Mouse (Mus musculus) skeletal muscle tissue, adult 2 months (tissue): ENCODE results near the gene Phactr3.
A peak's percentile ranks its signal among the peaks of the same experiment; 100 is the strongest.
"Not testable (repeated sequence)": the region's sequence is repeated elsewhere in the genome, so short reads cannot be mapped to it uniquely, and the experiment has no call there.

Experiments used
- DNase-seq: peaks from one replicate; pipeline ENCODE4 v3.0.0-alpha.2; 2012; ENCODE audit warnings: low read depth, low spot score

The Phactr3 gene

GRCm38 (mm10) chr2:178118801-178119560 is at the start of gene Phactr3:
Gene Phactr3 (plus strand): TSS chr2:178118975.
- DNase-seq: no peak

- DNase-seq: not testable (repeated sequence)
These were observed 40.5 kb upstream of the Phactr3 start, which contains the start of gene Zfp931 for GRCm38 (mm10) chr2:178078166-178078717. Gene Zfp931 (minus strand): TSS chr2:178078476.

- no peak for DNase-seq
These were observed 29.2 kb upstream of the Phactr3 start for GRCm38 (mm10) chr2:178089586-178089985.

GRCm38 (mm10) chr2:178098021-178098420 is 20.8 kb upstream of the Phactr3 start:
- no peak for DNase-seq

GRCm38 (mm10) chr2:178101957-178102356 is 16.8 kb upstream of the Phactr3 start:
- no peak for DNase-seq

- peak; percentile 15 for DNase-seq
These were observed 829 bp upstream of the Phactr3 start for GRCm38 (mm10) chr2:178117946-178118345.

GRCm38 (mm10) chr2:178119561-178120355 is 983 bp downstream of the Phactr3 start:
- DNase-seq: no peak

GRCm38 (mm10) chr2:178120356-178120645 is 1.5 kb downstream of the Phactr3 start:
- DNase-seq: no peak

- no peak for DNase-seq
These were observed 2.0 kb downstream of the Phactr3 start for GRCm38 (mm10) chr2:178120651-178121374.

GRCm38 (mm10) chr2:178121375-178121688 is 2.6 kb downstream of the Phactr3 start:
- DNase-seq: no peak

- no peak for DNase-seq
These were observed 3.3 kb downstream of the Phactr3 start for GRCm38 (mm10) chr2:178121946-178122665.

GRCm38 (mm10) chr2:178123466-178123865 is 4.7 kb downstream of the Phactr3 start:
- DNase-seq: no peak

- no peak for DNase-seq
These were observed 6.7 kb downstream of the Phactr3 start for GRCm38 (mm10) chr2:178125427-178125826.

GRCm38 (mm10) chr2:178126041-178126820 is 7.5 kb downstream of the Phactr3 start:
- no peak for DNase-seq

- no peak for DNase-seq
These were observed 9.8 kb downstream of the Phactr3 start for GRCm38 (mm10) chr2:178128594-178128993.

- no peak for DNase-seq
These were observed 10.4 kb downstream of the Phactr3 start for GRCm38 (mm10) chr2:178129161-178129560.

GRCm38 (mm10) chr2:178129676-178130075 is 10.9 kb downstream of the Phactr3 start:
- DNase-seq: no peak

GRCm38 (mm10) chr2:178130536-178130935 is 11.8 kb downstream of the Phactr3 start:
- no peak for DNase-seq

- DNase-seq: no peak
These were observed 12.2 kb downstream of the Phactr3 start for GRCm38 (mm10) chr2:178131011-178131410.

- DNase-seq: no peak
These were observed 13.0 kb downstream of the Phactr3 start for GRCm38 (mm10) chr2:178131606-178132365.
